Mouse (Mus musculus) activated CD4-positive, CD25-positive, alpha-beta regulatory T cell, adult 9 weeks (primary cell): ENCODE data around the gene Olfr126. TPM values are rescaled to one million over a fixed set of nuclear protein-coding genes. Genes with fewer than 3 reads are reported as not detected.

Experiments used
- polyA plus RNA-seq: library from polyadenylated mRNA; unstranded; fragments of 100-300 nt; shearing (Covaris generic); gene quantifications from one replicate; pipeline ENCODE4 v1.2.1, GENCODE M21; 2017

The Olfr126 gene
- polyA plus RNA-seq: not detected

DNA sequence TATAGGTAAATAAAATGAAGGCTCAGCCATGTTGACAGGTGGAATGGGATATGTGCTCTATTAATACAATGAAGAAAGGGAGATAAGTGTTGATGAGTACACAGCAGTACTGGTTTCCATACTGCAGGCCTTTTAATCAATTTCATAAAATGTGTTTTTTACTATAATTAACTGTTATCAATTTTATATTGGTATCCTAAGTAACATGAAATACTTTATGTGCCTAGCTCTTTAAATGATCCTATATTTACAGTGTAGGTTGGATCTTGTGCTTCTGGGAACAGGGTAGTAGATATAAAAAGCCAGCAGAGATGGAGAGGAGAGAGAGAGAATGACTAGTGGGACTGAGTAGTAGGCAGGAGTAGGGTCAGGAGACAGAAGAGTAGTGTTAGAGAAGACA is at the start of gene Olfr126:
Gene Olfr126 (plus strand): TSS at position 301 of the 400 bp plus-strand sequence.

DNA sequence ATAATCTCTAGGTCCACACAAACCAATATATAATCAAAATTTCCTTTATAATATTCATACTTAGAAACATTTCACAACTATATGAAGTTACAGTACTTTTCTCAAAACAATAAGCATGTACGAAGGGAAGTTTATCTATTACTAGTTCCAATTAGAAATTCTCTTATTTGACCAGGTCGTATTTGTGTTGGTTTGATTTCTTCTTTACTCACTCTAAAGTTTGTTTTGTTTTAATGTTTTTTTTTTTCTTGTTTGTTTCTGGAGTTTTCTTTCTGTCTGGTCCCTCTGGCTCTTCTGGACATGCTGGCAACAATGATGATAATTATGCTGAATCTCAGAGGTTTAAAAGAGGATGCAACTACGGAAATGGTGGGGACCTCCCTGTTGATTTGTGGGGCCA is 47.7 kb upstream of the Olfr126 start, which contains the start of gene Olfr124:
Gene Olfr124 (plus strand): TSS at position 301 of the 400 bp plus-strand sequence.

DNA sequence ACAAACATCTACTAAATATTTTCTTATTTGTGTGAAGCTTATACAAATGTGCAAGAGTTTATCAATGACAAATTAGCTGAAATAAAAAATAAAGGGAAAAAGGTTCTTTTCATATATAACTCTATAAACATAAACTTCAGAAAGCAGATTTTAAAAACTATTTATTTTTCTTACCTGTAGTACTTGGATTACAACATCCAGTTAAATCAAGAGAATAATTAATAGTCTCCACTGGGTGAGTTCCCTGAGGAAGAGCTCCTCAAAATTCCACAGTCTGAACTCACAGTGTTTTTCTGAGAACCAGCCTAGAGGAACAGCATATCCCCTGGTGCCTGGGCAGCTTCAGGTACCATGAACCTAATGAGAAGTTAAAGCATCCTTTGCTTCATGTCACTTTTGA is 14.6 kb upstream of the Olfr126 start, which contains the start of gene Olfr125:
Gene Olfr125 (plus strand): TSS at position 301 of the 400 bp plus-strand sequence.

DNA sequence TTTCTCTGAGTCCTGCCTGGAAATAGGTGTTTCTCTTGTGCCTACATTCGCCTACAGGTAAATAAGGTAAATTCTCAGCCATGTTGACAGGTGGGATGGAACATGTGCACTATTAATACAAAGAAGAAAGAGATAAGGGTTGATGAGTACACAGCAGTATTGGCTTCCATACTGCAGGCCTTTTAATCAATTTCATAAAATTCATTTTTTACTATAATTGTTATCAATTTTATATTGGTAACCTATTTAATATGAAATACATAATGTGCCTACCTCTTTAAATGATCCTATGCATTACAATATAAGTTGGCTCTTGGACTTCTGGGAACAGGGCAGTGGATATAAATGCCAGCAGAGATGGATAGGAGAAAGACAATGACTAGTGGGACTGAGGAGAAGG is 52.9 kb downstream of the Olfr126 start, which contains the start of gene Olfr127:
Gene Olfr127 (plus strand): TSS at position 301 of the 400 bp plus-strand sequence.

Other genes with a start within 250 kb of the Olfr126 start
- not detected for gene Olfr115, start 220.4 kb upstream of the Olfr126 start, polyA plus RNA-seq
- gene Olfr116, start 220.3 kb upstream of the Olfr126 start, polyA plus RNA-seq: not detected
- gene Olfr117, start 183.7 kb upstream of the Olfr126 start, polyA plus RNA-seq: not detected
- not detected for gene Olfr118, start 180.5 kb upstream of the Olfr126 start, polyA plus RNA-seq
- gene Olfr119, start 150.9 kb upstream of the Olfr126 start, polyA plus RNA-seq: not detected
- gene Olfr120, start 125.7 kb upstream of the Olfr126 start, polyA plus RNA-seq: not detected
- not detected for gene Olfr121, start 98.6 kb upstream of the Olfr126 start, polyA plus RNA-seq
- gene Olfr122, start 78.9 kb upstream of the Olfr126 start, polyA plus RNA-seq: not detected
- not detected for gene Olfr123, start 54.0 kb upstream of the Olfr126 start, polyA plus RNA-seq
- gene Olfr124, start 47.6 kb upstream of the Olfr126 start, polyA plus RNA-seq: not detected
- gene Olfr125, start 14.5 kb upstream of the Olfr126 start, polyA plus RNA-seq: not detected
- not detected for gene Olfr127, start 53.0 kb downstream of the Olfr126 start, polyA plus RNA-seq
- not detected for gene Olfr128, start 73.1 kb downstream of the Olfr126 start, polyA plus RNA-seq
- gene Olfr761, start 105.6 kb downstream of the Olfr126 start, polyA plus RNA-seq: not detected
- gene Olfr129, start 212.6 kb downstream of the Olfr126 start, polyA plus RNA-seq: not detected
- not detected for gene Olfr130, start 216.4 kb downstream of the Olfr126 start, polyA plus RNA-seq
- not detected for gene Olfr131, start 241.2 kb downstream of the Olfr126 start, polyA plus RNA-seq